Mouse (Mus musculus) ES-E14 (cell line): Measurements from ENCODE around the gene Klhl33. TPM values are rescaled to one million over a fixed set of nuclear protein-coding genes. Genes with fewer than 3 reads are reported as not detected.
A peak's percentile ranks its signal among the peaks of the same experiment; 100 is the strongest.

Experiments
- DNase-seq: peaks from one replicate; pipeline ENCODE4 v3.0.0-alpha.2; 2013; ENCODE audit warnings: low read depth, low spot score
- H3K27ac ChIP-seq: 2 replicates; pipeline ENCODE4 v1.5.1; 2012; ENCODE audit warnings: low read depth, mild to moderate bottlenecking, low read length, moderate library complexity, mixed read lengths; ENCODE audit not compliant: poor library complexity, insufficient read depth, severe bottlenecking
- H3K36me3 ChIP-seq: 2 replicates; pipeline ENCODE4 v1.6.1; 2012; ENCODE audit warnings: mild to moderate bottlenecking, low read length, moderate library complexity, mixed read lengths; ENCODE audit not compliant: control insufficient read depth, poor library complexity, insufficient read depth, severe bottlenecking
- H3K4me1 ChIP-seq, 2 experiments: fragments of 150-350 bp in 1 of 2; sonication (generic) in 1 of 2; 2 replicates each; pipeline ENCODE4 v1.6.1; 2012; ENCODE audit warnings: low read length in 2 of 2, mild to moderate bottlenecking in 1 of 2, mixed read lengths in 1 of 2; ENCODE audit not compliant: control insufficient read depth in 2 of 2, insufficient read depth in 2 of 2, poor library complexity in 1 of 2
- H3K4me3 ChIP-seq, 2 experiments: fragments of 150-350 bp in 1 of 2; sonication (generic) in 1 of 2; 2 replicates each; pipeline ENCODE4 v1.5.1; 2012; ENCODE audit warnings: low read length in 2 of 2, low read depth in 1 of 2, mild to moderate bottlenecking in 1 of 2, mixed read lengths in 1 of 2; ENCODE audit not compliant: insufficient read depth in 1 of 2, poor library complexity in 1 of 2, severe bottlenecking in 1 of 2
- H3K9ac ChIP-seq: 2 replicates; pipeline ENCODE4 v1.6.1; 2012; ENCODE audit warnings: low read depth, mild to moderate bottlenecking, low read length, mixed read lengths; ENCODE audit not compliant: poor library complexity, insufficient read depth, severe bottlenecking
- H3K9me3 ChIP-seq: fragments of 150-350 bp; sonication (generic); 2 replicates; pipeline ENCODE4 v1.6.1; 2012; ENCODE audit warnings: low read depth, mild to moderate bottlenecking, low read length; ENCODE audit not compliant: control insufficient read depth, insufficient read depth
- CHD2 ChIP-seq: IDR thresholded peaks from 2 replicates; pipeline ENCODE4 v1.6.1; 2014; ENCODE audit warnings: mild to moderate bottlenecking, low read depth, low read length, inconsistent platforms
- HCFC1 ChIP-seq: IDR thresholded peaks from 2 replicates; pipeline ENCODE4 v1.6.1; 2012; ENCODE audit warnings: low read length, inconsistent platforms, borderline replicate concordance; ENCODE audit not compliant: insufficient read depth
- MAFK ChIP-seq: IDR thresholded peaks from 2 replicates; pipeline ENCODE4 v1.6.1; 2014; ENCODE audit warnings: mild to moderate bottlenecking, low read depth, low read length, inconsistent platforms; ENCODE audit not compliant: insufficient read depth
- ZC3H11A ChIP-seq: IDR thresholded peaks from 2 replicates; pipeline ENCODE4 v1.6.1; 2012; ENCODE audit warnings: low read depth, mild to moderate bottlenecking, inconsistent platforms, low read length, borderline replicate concordance
- ZNF384 ChIP-seq: IDR thresholded peaks from 2 replicates; pipeline ENCODE4 v1.6.1; 2012; ENCODE audit warnings: low read depth, low read length, inconsistent platforms
- in situ Hi-C, 2 experiments: fragments of 600-800 bp; cut with MboI; formaldehyde crosslinking; loops; one replicate each; pipeline ENCODE4 v1.15.1; 2025; ENCODE audit warnings: low sequenced_read_pairs in 2 of 2, inconsistent platforms in 1 of 2; ENCODE audit not compliant: unreplicated experiment in 2 of 2
- total RNA-seq: library from RNA; depleted of rRNA; stranded (reverse); fragments of 300-350 nt; gene quantifications from 2 replicates; pipeline ENCODE4 v1.2.3, GENCODE M21; 2012

Klhl33 gene
- total RNA-seq, 1 experiment = 0.09 TPM

- TF ChIP-seq ZNF384 = no peak
- no peak for TF ChIP-seq MAFK
- TF ChIP-seq CHD2 = no peak
- TF ChIP-seq ZC3H11A = no peak
- no peak for TF ChIP-seq HCFC1
- Histone ChIP-seq H3K4me3 (peak overlapping the region; percentile 54 to 59), H3K9ac (peak overlapping the region; percentile 12; the same call in 1 of the 2 replicates), H3K36me3 (no peaks in the 10 kb centered on the region), H3K9me3 (no peaks in the 10 kb centered on the region), H3K27ac (no peak overlapping the region), H3K4me1 (no peaks in the 10 kb centered on the region)
- no peak for DNase-seq
- in situ Hi-C loops = no loop called here
Observed at GRCm38 (mm10) chr14:50896747-50897373, 447 bp downstream of the Klhl33 start.

GRCm38 (mm10) chr14:50895985-50896746, 1.1 kb downstream of the Klhl33 start:
- Histone ChIP-seq H3K4me3 (peak overlapping the region; percentile 54 to 59), H3K36me3 (no peaks in the 10 kb centered on the region), H3K9me3 (no peaks in the 10 kb centered on the region), H3K27ac (no peak overlapping the region), H3K9ac (peak overlapping the region; percentile 12; the same call in 1 of the 2 replicates), H3K4me1 (peaks cover 0 to 2% of the 10 kb centered on the region in 2 experiments; a peak in 1 of 4 replicates)
- no peak for TF ChIP-seq MAFK
- TF ChIP-seq HCFC1 = no peak
- no peak for TF ChIP-seq ZNF384
- TF ChIP-seq ZC3H11A = no peak
- TF ChIP-seq CHD2 = no peak
- in situ Hi-C loops = no loop called here
- DNase-seq = no peak

DNA sequence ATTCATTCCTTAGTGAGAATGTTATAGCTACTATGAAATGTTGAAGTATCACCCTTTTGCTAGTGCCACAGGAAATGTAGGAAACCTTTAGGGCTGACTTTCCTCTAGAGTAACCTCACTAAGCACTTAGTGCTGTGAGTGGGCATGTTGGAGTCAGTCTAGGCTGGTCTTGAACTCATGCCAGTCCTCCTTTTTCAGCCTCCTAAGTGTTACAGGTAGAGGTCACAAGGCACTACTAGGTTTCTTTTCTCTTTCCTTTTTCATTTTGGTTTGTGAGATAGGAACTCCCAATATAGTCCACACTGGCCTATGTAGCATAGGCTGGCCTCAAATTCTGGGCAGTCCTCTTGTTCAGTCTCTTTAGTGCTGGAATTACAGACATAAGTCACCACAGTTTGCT, 1.9 kb downstream of the Klhl33 start:
- Histone ChIP-seq H3K4me1 (peaks cover 0 to 2% of the 10 kb centered on the region in 2 experiments; a peak in 1 of 4 replicates), H3K4me3 (no peak overlapping the region), H3K9ac (no peak overlapping the region), H3K36me3 (no peaks in the 10 kb centered on the region), H3K9me3 (no peaks in the 10 kb centered on the region), H3K27ac (no peak overlapping the region)
- DNase-seq = no peak
- TF ChIP-seq HCFC1 = no peak
- TF ChIP-seq ZNF384 = no peak
- no peak for TF ChIP-seq CHD2
- in situ Hi-C loops = no loop called here

- no peaks in the 10 kb centered on the region for H3K36me3 ChIP-seq
- no peak overlapping the region for H3K4me3 ChIP-seq
- peaks cover 0 to 2% of the 10 kb centered on the region in 2 experiments; a peak in 1 of 4 replicates for H3K4me1 ChIP-seq
- no peak for DNase-seq
- H3K27ac ChIP-seq = no peak overlapping the region
- no peak overlapping the region for H3K9ac ChIP-seq
- TF ChIP-seq HCFC1 (no peak), ZNF384 (no peak), MAFK (no peak), ZC3H11A (no peak), CHD2 (no peak)
- in situ Hi-C loops = no loop called here
- H3K9me3 ChIP-seq = no peaks in the 10 kb centered on the region
Observed at GRCm38 (mm10) chr14:50892541-50893459, 4.5 kb downstream of the Klhl33 start.
